Mouse (Mus musculus) liver, embryonic 14.5 days (tissue): ENCODE results near the gene Fam129a. TPM values are rescaled to one million over a fixed set of nuclear protein-coding genes. Genes with fewer than 3 reads are reported as not detected.

Experiments used
- ATAC-seq: fragments of 200-750 bp; cut with Nextera tagmentation; 2 replicates; pipeline ENCODE4 v1.8.0; 2017; ENCODE audit warnings: moderate number of reproducible peaks, mild to moderate bottlenecking, moderate library complexity; ENCODE audit not compliant: insufficient read depth
- DNase-seq, 3 experiments: peaks; one replicate each; pipeline ENCODE4 v3.0.0-alpha.2; 2012 to 2013; ENCODE audit warnings: low read depth in 3 of 3, low spot score in 3 of 3
- H3K27ac ChIP-seq: fragments of 300-500 bp; sonication (generic); 2 replicates; pipeline ENCODE4 v1.5.1; 2014; ENCODE audit warnings: moderate library complexity, mild to moderate bottlenecking, control low read depth, inconsistent platforms
- H3K27me3 ChIP-seq: fragments of 300-500 bp; sonication (generic); 2 replicates; pipeline ENCODE4 v1.6.1; 2014; ENCODE audit warnings: mild to moderate bottlenecking, low read length, moderate library complexity; ENCODE audit not compliant: control insufficient read depth, insufficient read depth
- H3K36me3 ChIP-seq: fragments of 300-500 bp; sonication (generic); replicated peaks from 2 replicates; pipeline ENCODE4 v1.6.1; 2014; ENCODE audit warnings: low read depth; ENCODE audit not compliant: control insufficient read depth, insufficient read depth
- H3K4me1 ChIP-seq, 2 experiments: fragments of 200-500 bp in 1 of 2; fragments of 300-500 bp in 1 of 2; sonication (generic) in 1 of 2; replicated peaks; 2 replicates each; pipeline ENCODE4 v1.6.1; 2012 to 2014; ENCODE audit warnings: antibody characterized with exemption in 1 of 2, inconsistent platforms in 1 of 2, low read length in 1 of 2; ENCODE audit not compliant: control insufficient read depth in 2 of 2, insufficient read depth in 2 of 2
- H3K4me2 ChIP-seq: fragments of 300-500 bp; sonication (generic); 2 replicates; pipeline ENCODE4 v1.6.1; 2014; ENCODE audit warnings: low read depth, mild to moderate bottlenecking, control low read depth, moderate library complexity
- H3K4me3 ChIP-seq, 2 experiments: fragments of 200-500 bp in 1 of 2; fragments of 300-500 bp in 1 of 2; sonication (generic) in 1 of 2; 2 replicates each; pipeline ENCODE4 v1.5.1; 2012 to 2014; ENCODE audit warnings: low read depth in 2 of 2, low read length in 2 of 2, mild to moderate bottlenecking in 2 of 2, control low read depth in 1 of 2, inconsistent platforms in 1 of 2, moderate library complexity in 1 of 2; ENCODE audit not compliant: insufficient read depth in 1 of 2
- H3K9ac ChIP-seq: fragments of 300-500 bp; sonication (generic); replicated peaks from 2 replicates; pipeline ENCODE4 v1.6.1; 2014; ENCODE audit warnings: mild to moderate bottlenecking, control low read depth, moderate library complexity
- H3K9me3 ChIP-seq: fragments of 300-500 bp; sonication (generic); 2 replicates; pipeline ENCODE4 v1.6.1; 2016; ENCODE audit warnings: low read length, mixed read lengths; ENCODE audit not compliant: control insufficient read depth
- CTCF ChIP-seq: IDR thresholded peaks from 2 replicates; pipeline ENCODE4 v1.5.1; 2016; ENCODE audit warnings: antibody characterized with exemption, low read depth, control low read depth
- EP300 ChIP-seq: IDR thresholded peaks from 2 replicates; pipeline ENCODE4 v1.6.1; 2016; ENCODE audit warnings: antibody characterized with exemption, low read depth
- WGBS: fragments of 180-500 bp; shearing (Covaris S2); extraction: QIAGEN DNeasy Blood & Tissue Kit; methylation state at CpG from one replicate; pipeline ENCODE4 v1.1.7; 2014; ENCODE audit not compliant: insufficient replicate concordance; 5-methylcytosine and 5-hydroxymethylcytosine counted together
- polyA plus RNA-seq, 2 experiments: library from polyadenylated mRNA; depleted of rRNA in 1 of 2; stranded (reverse) in 1 of 2; unstranded in 1 of 2; fragments of >200 nt; fragmentation: Nextera tagmentation in 1 of 2; extraction: Ambion mirVana in 1 of 2; gene quantifications; 2 replicates each; pipeline versions ENCODE4 v1.2.1 to v1.2.3; 2012 to 2014

The Fam129a gene
- polyA plus RNA-seq, 2 experiments = 1.5 to 3.4 TPM

GRCm38 (mm10) chr1:151752946-151753345 is 182.0 kb downstream of the Fam129a start:
- H3K27ac ChIP-seq = no peak overlapping the region

GRCm38 (mm10) chr1:151753374-151753929 is 182.5 kb downstream of the Fam129a start:
- no peak for ATAC-seq
- Histone ChIP-seq H3K27ac (no peak overlapping the region), H3K27me3 (no peaks in the 10 kb centered on the region), H3K36me3 (no peaks in the 10 kb centered on the region), H3K4me3 (peak overlapping the region; percentile 66 to 99; a peak in 2 of 4 replicates), H3K9me3 (no peaks in the 10 kb centered on the region), H3K9ac (peak overlapping the region; percentile 59), H3K4me1 (peaks cover 20 to 22% of the 10 kb centered on the region in 2 experiments), H3K4me2 (peak overlapping the region; percentile 85)
- no peak for DNase-seq
- 14% methylated on average over 8 of the region's 8 CpGs for WGBS
- no peak for TF ChIP-seq CTCF
- TF ChIP-seq EP300 = 0 out of 2 replicates have a peak, but pooled peaks have one; percentile 2

More at GRCm38 (mm10) chr1:151752946-151753345, 182.0 kb downstream of the Fam129a start:
- Histone ChIP-seq H3K27me3 (no peaks in the 10 kb centered on the region), H3K4me2 (no peak overlapping the region; the same call in 1 of the 2 replicates), H3K4me3 (no peak overlapping the region), H3K4me1 (peaks cover 17 to 18% of the 10 kb centered on the region in 2 experiments), H3K9ac (no peak overlapping the region), H3K36me3 (no peaks in the 10 kb centered on the region), H3K9me3 (no peaks in the 10 kb centered on the region)
- no peak for TF ChIP-seq EP300
- no peak for TF ChIP-seq CTCF
- WGBS = 62% methylated on average over 4 of the region's 4 CpGs
- no peak for DNase-seq
- no peak for ATAC-seq

- no peak for DNase-seq
- H3K9me3 ChIP-seq = no peaks in the 10 kb centered on the region
- peak overlapping the region; percentile 56 for H3K27ac ChIP-seq
- H3K9ac ChIP-seq = peak overlapping the region; percentile 59
- peak overlapping the region; percentile 85 for H3K4me2 ChIP-seq
- WGBS = 7% methylated on average over 10 of the region's 10 CpGs
- no peaks in the 10 kb centered on the region for H3K36me3 ChIP-seq
- H3K4me3 ChIP-seq = peak overlapping the region; percentile 66 to 99
- no peak for ATAC-seq
- H3K27me3 ChIP-seq = no peaks in the 10 kb centered on the region
- H3K4me1 ChIP-seq = peaks cover 20 to 22% of the 10 kb centered on the region in 2 experiments
- TF ChIP-seq EP300 = peak; percentile 28; the same call in 1 of the 2 replicates
- no peak for TF ChIP-seq CTCF
These were observed 183.1 kb downstream of the Fam129a start for GRCm38 (mm10) chr1:151754028-151754489.

GRCm38 (mm10) chr1:151754881-151755659 is 184.1 kb downstream of the Fam129a start, which contains the start of gene Edem3:
Gene Edem3 (plus strand): TSS chr1:151755371.
- Histone ChIP-seq H3K4me2 (peak within 1 kb of the TSS; percentile 94), H3K27ac (peak within 1 kb of the TSS; percentile 83), H3K9me3 (no peaks in the 10 kb centered on the region), H3K27me3 (no peaks in the 10 kb centered on the region), H3K9ac (peak within 1 kb of the TSS; percentile 92), H3K4me1 (peaks cover 20 to 22% of the 10 kb centered on the region in 2 experiments), H3K4me3 (peak within 1 kb of the TSS; percentile 66 to 99), H3K36me3 (no peaks in the 10 kb centered on the region; the same call in 1 of the 2 replicates)
- TF ChIP-seq EP300 = no peak
- WGBS = under 1% methylated on average over 64 of the region's 64 CpGs
- ATAC-seq (peak; percentile 97), DNase-seq (peak; percentile 97 to 99 (median 98))
